Mouse (Mus musculus) monocyte, adult 2 months (primary cell): ENCODE data around the gene Rfesd.

Source experiments
- DNase-seq, 2 experiments: peaks; one replicate each; pipeline ENCODE4 v3.0.0; 2022; ENCODE audit warnings: low spot score in 2 of 2, low read depth in 1 of 2

Rfesd gene

GRCm38 (mm10) chr13:75981901-75982300, 36.6 kb downstream of the Rfesd start:
- DNase-seq, result no peak

- no peak for DNase-seq
Observed at GRCm38 (mm10) chr13:75976649-75977048, 41.9 kb downstream of the Rfesd start.

GRCm38 (mm10) chr13:75976218-75976617, 42.3 kb downstream of the Rfesd start:
- no peak for DNase-seq

GRCm38 (mm10) chr13:75975629-75976028, 42.9 kb downstream of the Rfesd start:
- DNase-seq, result no peak

GRCm38 (mm10) chr13:75974481-75974880, 44.0 kb downstream of the Rfesd start:
- DNase-seq, result no peak

GRCm38 (mm10) chr13:75966850-75967249, 51.7 kb downstream of the Rfesd start, which contains the start of gene Spata9:
Gene Spata9 (plus strand): TSS chr13:75967150.
- no peak for DNase-seq

- no peak for DNase-seq
Observed at GRCm38 (mm10) chr13:75955357-75955992, 63.0 kb downstream of the Rfesd start.
